Mouse (Mus musculus) testis, adult 2 months (tissue): ENCODE data around the gene Irs1.

ENCODE experiments used
- CTCF ChIP-seq: fragments of 200-500 bp; IDR thresholded peaks from 2 replicates; pipeline ENCODE4 v1.5.1; 2012; ENCODE audit warnings: low read depth, mild to moderate bottlenecking, inconsistent platforms, low read length, moderate library complexity; ENCODE audit not compliant: control insufficient read depth, insufficient read depth, insufficient replicate concordance
- POLR2A ChIP-seq: fragments of 200-500 bp; IDR thresholded peaks from 2 replicates; pipeline ENCODE4 v1.6.1; 2012; ENCODE audit warnings: low read depth, mild to moderate bottlenecking, inconsistent platforms, low read length, moderate library complexity; ENCODE audit not compliant: control insufficient read depth

GRCm38 (mm10) chr1:82326120-82326519 lies 34.9 kb upstream of the Irs1 start:
- TF ChIP-seq POLR2A = no peak
- TF ChIP-seq CTCF = no peak
